Mouse (Mus musculus) C2C12 (cell line): ENCODE data around the gene Tex33.

Experiments used
- CTCF ChIP-seq: IDR thresholded peaks from one replicate; pipeline ENCODE4 v1.5.1; 2011; ENCODE audit not compliant: control insufficient read depth, insufficient read depth, insufficient read length
- USF1 ChIP-seq: IDR thresholded peaks from one replicate; pipeline ENCODE4 v1.6.1; 2011; ENCODE audit warnings: low read depth, mild to moderate bottlenecking, control low read depth, moderate library complexity

DNA sequence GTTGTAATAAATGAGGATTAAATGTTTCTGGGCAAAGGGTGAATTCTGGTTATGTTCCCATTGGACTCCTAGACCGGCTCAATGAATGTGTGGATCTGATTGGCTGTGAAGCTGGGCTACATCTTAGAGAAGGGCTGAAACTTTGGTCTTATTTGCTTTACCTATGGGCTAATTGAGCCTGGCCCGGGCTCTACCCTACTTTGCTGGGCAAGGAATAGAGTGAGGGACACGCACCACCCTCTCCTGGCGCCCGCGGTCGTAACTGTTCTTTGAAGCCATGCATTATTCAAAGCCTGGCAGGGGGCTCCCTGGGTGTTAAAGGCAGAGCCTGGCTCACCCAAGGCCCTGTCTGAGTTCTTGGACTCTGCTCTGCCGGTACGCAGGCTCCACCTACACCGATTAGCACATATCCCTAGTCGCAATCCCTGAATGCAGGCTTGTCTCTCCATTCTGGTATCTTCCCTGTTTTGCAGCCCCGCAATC, 13.9 kb upstream of the Tex33 start:
- no peak for TF ChIP-seq CTCF
- TF ChIP-seq USF1 = no peak
